Mouse (Mus musculus) myocyte (in vitro differentiated cells): Measurements from ENCODE around the gene Actn1.

ENCODE experiments used
- CEBPB ChIP-seq: IDR thresholded peaks from 2 replicates; pipeline ENCODE4 v1.6.1; 2011; ENCODE audit warnings: mild to moderate bottlenecking, moderate library complexity; ENCODE audit not compliant: poor library complexity, insufficient read depth, severe bottlenecking
- E2F4 ChIP-seq: IDR thresholded peaks from one replicate; pipeline ENCODE4 v1.6.1; 2011; ENCODE audit warnings: mild to moderate bottlenecking, control low read depth, moderate library complexity; ENCODE audit not compliant: insufficient read depth
- MAX ChIP-seq: IDR thresholded peaks from one replicate; pipeline ENCODE4 v1.6.1; 2011; ENCODE audit warnings: low read depth, mild to moderate bottlenecking, control low read depth
- MYOD1 ChIP-seq, 3 experiments: IDR thresholded peaks; one replicate each; pipeline ENCODE4 v1.6.1; 2011; ENCODE audit warnings: control low read depth in 2 of 3, low read depth in 2 of 3, mild to moderate bottlenecking in 2 of 3, moderate library complexity in 1 of 3; ENCODE audit not compliant: insufficient read length in 2 of 3, control insufficient read depth in 1 of 3
- MYOG ChIP-seq, 3 experiments: IDR thresholded peaks; one replicate each; pipeline ENCODE4 v1.6.1; 2011; ENCODE audit warnings: control low read depth in 2 of 3, low read depth in 2 of 3, mild to moderate bottlenecking in 2 of 3; ENCODE audit not compliant: insufficient read length in 2 of 3, control insufficient read depth in 1 of 3, insufficient read depth in 1 of 3
- POLR2A ChIP-seq: IDR thresholded peaks from one replicate; pipeline ENCODE4 v1.6.1; 2011; ENCODE audit warnings: low read depth, mild to moderate bottlenecking, control low read depth, moderate library complexity; ENCODE audit not compliant: insufficient read length
- POLR2AphosphoS2 ChIP-seq: IDR thresholded peaks from one replicate; pipeline ENCODE4 v1.6.1; 2011; ENCODE audit warnings: low read depth, control low read depth; ENCODE audit not compliant: insufficient read length
- REST ChIP-seq: IDR thresholded peaks from one replicate; pipeline ENCODE4 v1.6.1; 2011; ENCODE audit warnings: mild to moderate bottlenecking, control low read depth, moderate library complexity; ENCODE audit not compliant: insufficient read depth, insufficient read length
- SRF ChIP-seq: IDR thresholded peaks from one replicate; pipeline ENCODE4 v1.6.1; 2011; ENCODE audit warnings: low read depth; ENCODE audit not compliant: control insufficient read depth, insufficient read length
- TCF12 ChIP-seq: IDR thresholded peaks from one replicate; pipeline ENCODE4 v1.6.1; 2011; ENCODE audit warnings: mild to moderate bottlenecking, control low read depth; ENCODE audit not compliant: poor library complexity, insufficient read depth, severe bottlenecking
- TCF3 ChIP-seq: IDR thresholded peaks from one replicate; pipeline ENCODE4 v1.6.1; 2011; ENCODE audit warnings: low read depth, control low read depth; ENCODE audit not compliant: insufficient read length
- USF1 ChIP-seq: IDR thresholded peaks from one replicate; pipeline ENCODE4 v1.6.1; 2011; ENCODE audit warnings: low read depth, mild to moderate bottlenecking, control low read depth, moderate library complexity

GRCm38 (mm10) chr12:80234226-80234625 is 25.9 kb downstream of the Actn1 start:
- TF ChIP-seq MAX = no peak
- no peak for TF ChIP-seq POLR2A
- TF ChIP-seq MYOD1 (IDR thresholded peaks at IDR 0.05; ENCODE audit: control insufficient read depth in 1 of 3, insufficient read length in 2 of 3, low read depth in 2 of 3) = no peak
- no peak for TF ChIP-seq TCF3
- TF ChIP-seq POLR2AphosphoS2 = no peak
- TF ChIP-seq MYOG (IDR thresholded peaks at IDR 0.05; ENCODE audit: control insufficient read depth in 1 of 3, insufficient read depth in 1 of 3, insufficient read length in 2 of 3, low read depth in 2 of 3) = no peak
- TF ChIP-seq USF1 = no peak
- TF ChIP-seq SRF = no peak
- TF ChIP-seq E2F4 = no peak
- no peak for TF ChIP-seq CEBPB
- no peak for TF ChIP-seq TCF12
- no peak for TF ChIP-seq REST
